Mouse (Mus musculus) neural tube, embryonic 12.5 days (tissue): ENCODE results near the gene Coa6. TPM values are rescaled to one million over a fixed set of nuclear protein-coding genes. Genes with fewer than 3 reads are reported as not detected.
A peak's percentile ranks its signal among the peaks of the same experiment; 100 is the strongest.
"Not testable (repeated sequence)": the region's sequence is repeated elsewhere in the genome, so short reads cannot be mapped to it uniquely, and the experiment has no call there.

ENCODE experiments used
- ATAC-seq: fragments of 200-750 bp; cut with Nextera tagmentation; 2 replicates; pipeline ENCODE4 v1.8.0; 2017; ENCODE audit warnings: low read depth, mild to moderate bottlenecking, moderate TSS enrichment, moderate library complexity; ENCODE audit not compliant: low FRiP score
- H3K27ac ChIP-seq: fragments of 300-500 bp; sonication (generic); 2 replicates; pipeline ENCODE4 v1.5.1; 2016
- H3K27me3 ChIP-seq: fragments of 300-500 bp; sonication (generic); replicated peaks from 2 replicates; pipeline ENCODE4 v1.6.1; 2016; ENCODE audit warnings: mild to moderate bottlenecking
- H3K36me3 ChIP-seq: fragments of 300-500 bp; sonication (generic); 2 replicates; pipeline ENCODE4 v1.6.1; 2016; ENCODE audit warnings: mild to moderate bottlenecking
- H3K4me1 ChIP-seq: fragments of 300-500 bp; sonication (generic); 2 replicates; pipeline ENCODE4 v1.6.1; 2016
- H3K4me2 ChIP-seq: fragments of 300-500 bp; sonication (generic); replicated peaks from 2 replicates; pipeline ENCODE4 v1.6.1; 2016; ENCODE audit warnings: mild to moderate bottlenecking
- H3K4me3 ChIP-seq: fragments of 300-500 bp; sonication (generic); 2 replicates; pipeline ENCODE4 v1.5.1; 2016
- H3K9ac ChIP-seq: fragments of 300-500 bp; sonication (generic); 2 replicates; pipeline ENCODE4 v1.6.1; 2016; ENCODE audit warnings: mild to moderate bottlenecking
- H3K9me3 ChIP-seq: fragments of 300-500 bp; sonication (generic); 2 replicates; pipeline ENCODE4 v1.6.1; 2016; ENCODE audit warnings: mild to moderate bottlenecking
- WGBS: fragments of 180-500 bp; shearing (Covaris S2); methylation state at CpG from one replicate; pipeline ENCODE4 v1.1.7; 2016; 5-methylcytosine and 5-hydroxymethylcytosine counted together
- polyA plus RNA-seq: library from polyadenylated mRNA; unstranded; fragments of >200 nt; fragmentation: Nextera tagmentation; extraction: Ambion mirVana; gene quantifications from 2 replicates; pipeline ENCODE4 v1.2.1, GENCODE M21; 2016

Gene Coa6
- polyA plus RNA-seq = 41.7 and 44.5 TPM in 2 replicates

DNA sequence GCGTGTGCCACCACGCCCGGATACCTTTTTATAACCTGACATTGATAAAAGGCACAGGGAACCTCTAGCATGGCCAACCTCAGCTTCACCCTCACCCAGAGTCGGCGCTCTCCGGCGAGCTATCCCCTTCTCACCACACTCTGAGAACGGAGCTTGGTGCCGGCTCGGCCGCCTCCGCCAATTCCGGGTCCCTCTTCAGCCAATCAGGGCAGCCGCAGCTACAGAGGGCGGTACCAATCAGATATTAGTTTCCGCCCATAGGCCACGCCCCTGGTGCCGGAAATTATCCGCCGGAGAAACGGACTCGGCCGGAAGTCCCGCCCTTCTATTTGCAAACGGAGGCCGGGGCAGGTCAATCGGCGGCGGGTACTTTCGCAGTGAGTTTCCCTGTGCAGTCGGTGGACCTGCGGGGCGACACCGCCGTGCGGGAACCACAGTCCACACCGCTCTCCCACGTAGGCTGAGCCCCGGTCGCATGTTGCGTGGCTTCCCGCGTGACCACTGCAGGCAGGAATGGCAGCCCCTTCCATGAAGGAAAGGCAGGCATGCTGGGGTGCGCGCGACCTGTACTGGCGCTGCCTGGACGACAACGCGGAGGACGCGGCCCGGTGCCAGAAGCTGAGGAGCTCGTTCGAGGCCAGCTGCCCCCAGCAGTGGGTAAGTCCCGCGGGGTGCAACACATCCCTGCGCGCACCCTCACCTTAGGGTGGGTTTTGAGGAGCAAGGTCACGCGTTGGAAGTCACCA, at the start of gene Coa6:
TSS of gene Coa6 (plus strand) at position 342 of the 746 bp plus-strand sequence.
- Histone ChIP-seq H3K27me3 (no peaks in the 10 kb centered on the region), H3K27ac (peak within 1 kb of the TSS; percentile 27; the same call in 1 of the 2 replicates), H3K9me3 (no peaks in the 10 kb centered on the region), H3K4me3 (peak within 1 kb of the TSS; percentile 86), H3K9ac (peak within 1 kb of the TSS; percentile 86), H3K36me3 (peaks cover 16% of the 10 kb centered on the region), H3K4me1 (peaks cover 11% of the 10 kb centered on the region), H3K4me2 (peak within 1 kb of the TSS; percentile 76)
- peak; percentile 98 for ATAC-seq
- under 1% methylated on average over 61 of the region's 61 CpGs for WGBS

DNA sequence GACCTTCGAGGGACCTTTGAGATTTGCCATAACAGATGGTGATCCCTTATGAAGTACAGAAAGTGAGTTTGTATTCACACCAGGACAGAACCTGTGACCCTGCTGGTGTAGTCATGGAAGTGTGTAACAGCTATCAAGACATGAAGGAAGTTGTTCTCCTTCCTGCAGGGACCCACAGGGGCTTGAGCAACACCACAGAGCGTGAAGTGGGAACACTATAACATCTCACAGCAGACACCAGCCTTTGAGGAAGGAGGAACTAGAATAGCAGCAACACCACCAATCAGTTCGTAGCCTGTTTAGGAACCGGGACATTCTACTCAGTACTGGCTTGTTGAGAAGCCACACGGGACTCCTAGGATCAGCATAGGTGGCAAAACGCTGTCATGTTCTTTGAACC, 42.7 kb upstream of the Coa6 start:
- Histone ChIP-seq H3K27ac (no peak overlapping the region), H3K4me3 (no peak overlapping the region), H3K36me3 (no peaks in the 10 kb centered on the region), H3K9me3 (no peaks in the 10 kb centered on the region), H3K9ac (no peak overlapping the region), H3K4me1 (no peaks in the 10 kb centered on the region), H3K4me2 (no peak overlapping the region), H3K27me3 (no peaks in the 10 kb centered on the region)
- no peak for ATAC-seq
- 89% methylated on average over 6 of the region's 6 CpGs for WGBS

DNA sequence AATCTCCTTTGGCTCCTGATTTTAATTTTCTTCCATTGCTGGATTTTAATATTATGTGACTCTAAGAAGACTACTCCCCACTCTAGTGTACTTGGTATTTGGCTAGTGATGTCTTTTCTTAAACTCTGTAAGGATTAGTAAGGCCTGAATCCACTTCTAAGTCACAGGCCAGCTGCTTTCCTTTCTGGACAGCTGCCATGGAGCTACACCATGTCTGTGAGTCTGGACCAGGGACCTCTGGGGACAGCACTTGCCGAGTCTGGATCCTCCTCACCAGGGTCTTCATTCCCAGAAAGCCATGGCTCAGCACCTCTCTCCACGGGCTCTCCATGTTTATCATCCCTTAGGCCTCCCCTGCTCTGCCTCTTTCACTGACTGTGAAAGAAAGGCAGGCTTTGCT, 42.2 kb upstream of the Coa6 start:
- Histone ChIP-seq H3K27me3 (no peaks in the 10 kb centered on the region), H3K9me3 (no peaks in the 10 kb centered on the region), H3K4me1 (no peaks in the 10 kb centered on the region), H3K9ac (no peak overlapping the region), H3K36me3 (no peaks in the 10 kb centered on the region), H3K4me3 (no peak overlapping the region), H3K4me2 (no peak overlapping the region), H3K27ac (no peak overlapping the region)
- no peak for ATAC-seq
- WGBS = 59% methylated on average over 2 of the region's 2 CpGs

DNA sequence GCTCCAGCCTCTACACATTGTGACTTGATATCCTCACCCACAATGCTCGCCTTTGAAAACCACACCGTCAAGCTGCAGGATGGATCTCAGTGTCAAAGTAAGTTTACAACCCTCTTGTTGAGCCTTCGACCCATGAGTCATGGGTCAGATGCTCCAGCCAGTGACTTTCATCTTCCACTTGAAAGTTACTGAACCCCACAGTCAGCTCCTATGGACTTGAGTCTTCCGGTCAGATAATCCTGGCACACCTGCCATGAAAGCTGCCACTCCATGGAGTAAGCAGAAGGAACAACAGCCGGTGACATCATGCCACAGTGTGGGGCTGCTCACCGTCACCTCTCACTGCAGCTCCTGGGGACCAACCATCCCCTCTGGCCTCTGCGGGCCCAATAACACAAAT, 41.0 kb upstream of the Coa6 start:
- Histone ChIP-seq H3K4me2 (no peak overlapping the region), H3K27me3 (no peaks in the 10 kb centered on the region), H3K36me3 (no peaks in the 10 kb centered on the region), H3K9ac (no peak overlapping the region), H3K27ac (no peak overlapping the region), H3K4me3 (no peak overlapping the region), H3K4me1 (no peaks in the 10 kb centered on the region), H3K9me3 (no peaks in the 10 kb centered on the region)
- no peak for ATAC-seq
- 73% methylated on average over 7 of the region's 7 CpGs for WGBS

DNA sequence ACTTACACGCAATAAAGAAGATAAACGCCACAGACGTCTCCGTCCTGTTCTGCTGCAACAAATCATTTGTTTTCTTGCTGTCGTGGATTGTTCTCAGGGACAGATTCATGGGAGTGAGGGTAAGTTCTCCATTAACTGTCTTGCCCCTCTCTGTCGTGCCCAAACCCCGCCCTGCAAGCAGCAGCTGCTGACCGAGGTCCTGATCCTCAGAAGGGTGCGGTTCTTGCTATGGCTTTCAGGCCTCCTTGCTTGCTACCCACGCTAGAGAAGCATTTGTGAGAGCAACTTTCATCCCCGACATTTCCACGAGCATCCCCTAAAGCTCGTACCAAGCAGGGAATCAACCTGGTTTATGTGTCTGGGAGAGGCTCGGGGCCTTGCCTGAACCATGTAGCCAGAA, 40.1 kb upstream of the Coa6 start:
- Histone ChIP-seq H3K27me3 (no peaks in the 10 kb centered on the region), H3K36me3 (no peaks in the 10 kb centered on the region), H3K4me3 (no peak overlapping the region), H3K4me1 (no peaks in the 10 kb centered on the region), H3K27ac (no peak overlapping the region), H3K4me2 (no peak overlapping the region), H3K9ac (no peak overlapping the region), H3K9me3 (no peaks in the 10 kb centered on the region)
- no peak for ATAC-seq
- WGBS = 42% methylated on average over 14 of the region's 14 CpGs

DNA sequence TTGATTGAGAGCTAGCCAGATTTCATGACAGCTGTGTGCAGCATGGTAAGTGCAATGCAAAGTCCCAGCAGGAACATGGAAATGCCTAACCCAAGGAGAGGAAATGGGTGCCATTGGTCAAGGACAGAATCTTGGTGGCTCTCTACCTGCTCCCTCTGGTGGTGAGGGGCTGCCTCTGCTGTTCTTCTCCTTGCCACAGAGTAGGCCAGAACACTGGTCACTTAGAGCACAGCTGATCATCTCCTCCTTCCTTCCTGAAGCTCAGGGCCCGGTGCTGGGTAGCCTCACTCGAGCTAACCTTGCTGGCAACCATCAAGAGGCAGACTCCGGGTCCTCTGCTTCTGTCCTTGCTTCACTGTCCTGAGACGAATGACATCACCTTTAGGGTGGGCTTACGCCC, 39.6 kb upstream of the Coa6 start:
- 68% methylated on average over 5 of the region's 5 CpGs for WGBS
- H3K27me3 ChIP-seq = no peaks in the 10 kb centered on the region
- no peaks in the 10 kb centered on the region for H3K36me3 ChIP-seq
- no peak for ATAC-seq
- H3K4me2 ChIP-seq = no peak overlapping the region
- H3K27ac ChIP-seq = no peak overlapping the region
- H3K4me1 ChIP-seq = no peaks in the 10 kb centered on the region
- no peaks in the 10 kb centered on the region for H3K9me3 ChIP-seq
- no peak overlapping the region for H3K4me3 ChIP-seq
- H3K9ac ChIP-seq = no peak overlapping the region

DNA sequence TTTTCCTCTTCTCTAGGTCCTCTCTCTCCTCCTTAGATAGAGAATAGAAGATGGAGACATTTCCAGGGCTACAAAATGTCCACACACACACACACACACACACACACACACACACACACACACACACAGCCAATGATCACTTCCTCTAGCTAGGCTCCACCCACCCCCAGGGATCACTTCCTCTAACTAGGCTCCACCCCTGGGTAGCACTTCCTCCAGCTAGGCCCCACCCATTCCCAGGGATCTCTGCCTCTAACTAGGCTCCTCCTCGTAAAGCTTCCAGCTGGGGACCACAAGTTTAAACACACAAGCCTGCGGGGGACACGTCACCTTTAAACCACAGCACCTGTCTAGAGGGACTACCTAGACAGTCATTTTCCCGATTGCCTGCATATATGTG, 34.7 kb upstream of the Coa6 start:
- H3K4me2 ChIP-seq = no peak overlapping the region
- WGBS = 87% methylated on average over 4 of the region's 4 CpGs
- H3K9me3 ChIP-seq = no peaks in the 10 kb centered on the region
- H3K27ac ChIP-seq = no peak overlapping the region
- no peak overlapping the region for H3K4me3 ChIP-seq
- no peaks in the 10 kb centered on the region for H3K27me3 ChIP-seq
- ATAC-seq = no peak
- H3K9ac ChIP-seq = no peak overlapping the region
- H3K36me3 ChIP-seq = no peaks in the 10 kb centered on the region
- H3K4me1 ChIP-seq = no peaks in the 10 kb centered on the region

DNA sequence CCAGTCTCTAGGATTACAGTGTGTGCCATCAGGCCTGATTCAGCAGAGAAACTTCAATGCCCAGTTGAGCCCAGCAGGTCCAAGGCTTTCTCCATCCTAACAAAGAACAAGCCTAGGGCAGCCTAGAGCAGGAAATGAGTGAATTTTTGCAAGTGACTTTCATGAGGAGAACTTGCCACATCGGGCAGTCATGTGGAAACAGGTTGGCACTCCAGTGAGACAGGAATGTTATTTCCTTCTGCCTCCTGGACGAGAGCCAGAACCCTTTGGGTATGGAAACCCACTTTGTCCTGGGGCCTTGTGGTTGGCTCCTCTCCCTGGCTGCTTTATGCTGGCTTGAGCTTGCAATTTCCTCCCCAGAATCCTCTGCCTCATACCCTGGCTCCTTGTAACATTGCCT, 30.8 kb upstream of the Coa6 start:
- no peaks in the 10 kb centered on the region for H3K9me3 ChIP-seq
- no peak overlapping the region for H3K4me2 ChIP-seq
- WGBS = 78% methylated on average over 2 of the region's 2 CpGs
- H3K4me3 ChIP-seq = no peak overlapping the region
- no peak overlapping the region for H3K9ac ChIP-seq
- peaks cover 5% of the 10 kb centered on the region; the same call in 1 of the 2 replicates for H3K4me1 ChIP-seq
- H3K27me3 ChIP-seq = no peaks in the 10 kb centered on the region
- ATAC-seq = no peak
- H3K36me3 ChIP-seq = no peaks in the 10 kb centered on the region
- no peak overlapping the region for H3K27ac ChIP-seq

DNA sequence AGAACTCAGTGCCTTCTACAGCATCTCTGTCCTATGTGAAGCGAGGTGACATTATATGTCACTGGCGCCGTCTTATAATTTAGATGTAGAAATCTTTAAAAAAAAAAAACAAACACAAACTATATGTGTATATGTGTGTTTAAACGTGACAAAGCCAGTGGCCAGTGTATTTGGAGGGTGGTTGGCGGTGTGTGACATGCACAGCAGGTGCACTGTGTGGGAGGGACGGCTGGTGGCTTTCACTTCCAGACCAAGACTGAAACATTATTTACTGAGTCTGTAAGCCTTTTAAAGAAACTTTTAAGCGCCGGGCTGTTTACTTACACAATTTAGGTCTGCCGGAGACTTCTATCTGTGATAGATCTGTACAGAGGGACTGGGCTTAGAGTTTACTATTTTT, 26.9 kb upstream of the Coa6 start:
- no peaks in the 10 kb centered on the region for H3K27me3 ChIP-seq
- ATAC-seq = no peak
- H3K36me3 ChIP-seq = no peaks in the 10 kb centered on the region
- 70% methylated on average over 9 of the region's 9 CpGs for WGBS
- peaks cover 5% of the 10 kb centered on the region; the same call in 1 of the 2 replicates for H3K4me1 ChIP-seq
- H3K4me2 ChIP-seq = no peak overlapping the region
- H3K27ac ChIP-seq = no peak overlapping the region
- no peaks in the 10 kb centered on the region for H3K9me3 ChIP-seq
- H3K4me3 ChIP-seq = no peak overlapping the region
- no peak overlapping the region for H3K9ac ChIP-seq

DNA sequence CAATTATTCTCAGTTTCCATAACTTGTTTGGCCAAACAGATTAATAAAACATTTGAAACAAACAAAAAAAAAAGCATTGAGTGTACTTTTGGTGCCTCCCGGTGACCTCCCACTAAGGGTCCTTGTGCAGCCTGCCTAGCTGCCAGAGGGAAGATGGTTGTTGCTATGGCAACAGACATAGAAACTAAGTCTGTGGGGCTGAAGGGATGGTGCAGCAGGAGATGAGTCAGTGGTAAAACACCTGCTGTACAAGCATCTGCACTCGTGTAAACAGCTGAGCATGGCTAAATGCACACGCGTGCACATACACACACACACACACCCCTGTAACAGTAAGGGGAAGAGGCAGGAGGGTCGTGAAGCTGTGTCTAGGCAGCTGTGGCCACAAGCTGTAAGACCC, 26.4 kb upstream of the Coa6 start:
- no peak overlapping the region for H3K27ac ChIP-seq
- no peak overlapping the region for H3K9ac ChIP-seq
- no peak overlapping the region for H3K4me3 ChIP-seq
- no peaks in the 10 kb centered on the region for H3K9me3 ChIP-seq
- H3K4me1 ChIP-seq = peaks cover 5% of the 10 kb centered on the region; the same call in 1 of the 2 replicates
- H3K4me2 ChIP-seq = no peak overlapping the region
- H3K27me3 ChIP-seq = no peaks in the 10 kb centered on the region
- no peak for ATAC-seq
- H3K36me3 ChIP-seq = no peaks in the 10 kb centered on the region
- 52% methylated on average over 5 of the region's 5 CpGs for WGBS

DNA sequence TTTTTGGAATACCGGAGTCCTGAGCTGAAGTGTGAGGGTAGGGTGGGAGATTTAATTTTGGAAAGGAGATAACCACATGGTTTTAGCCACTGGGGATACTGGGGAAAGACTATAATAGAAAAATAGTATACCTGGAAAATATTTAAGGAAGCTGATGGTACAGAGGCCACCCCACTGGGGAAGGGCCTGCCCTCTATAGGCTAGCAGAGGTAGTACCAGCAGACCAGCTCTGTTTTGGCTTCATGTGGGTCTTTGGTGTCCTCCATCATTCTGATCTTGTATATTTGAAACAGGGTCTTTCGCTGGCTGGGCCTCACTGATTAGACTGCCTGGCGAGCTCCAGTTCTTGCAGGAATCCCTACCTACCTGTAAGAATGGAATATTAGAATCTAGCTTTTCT, 24.0 kb upstream of the Coa6 start:
- peaks cover 5% of the 10 kb centered on the region; the same call in 1 of the 2 replicates for H3K4me1 ChIP-seq
- H3K36me3 ChIP-seq = no peaks in the 10 kb centered on the region
- H3K27me3 ChIP-seq = no peaks in the 10 kb centered on the region
- ATAC-seq = no peak
- H3K27ac ChIP-seq = no peak overlapping the region
- H3K4me2 ChIP-seq = no peak overlapping the region
- H3K9me3 ChIP-seq = no peaks in the 10 kb centered on the region
- no peak overlapping the region for H3K4me3 ChIP-seq
- no peak overlapping the region for H3K9ac ChIP-seq
- 66% methylated on average over 3 of the region's 3 CpGs for WGBS

DNA sequence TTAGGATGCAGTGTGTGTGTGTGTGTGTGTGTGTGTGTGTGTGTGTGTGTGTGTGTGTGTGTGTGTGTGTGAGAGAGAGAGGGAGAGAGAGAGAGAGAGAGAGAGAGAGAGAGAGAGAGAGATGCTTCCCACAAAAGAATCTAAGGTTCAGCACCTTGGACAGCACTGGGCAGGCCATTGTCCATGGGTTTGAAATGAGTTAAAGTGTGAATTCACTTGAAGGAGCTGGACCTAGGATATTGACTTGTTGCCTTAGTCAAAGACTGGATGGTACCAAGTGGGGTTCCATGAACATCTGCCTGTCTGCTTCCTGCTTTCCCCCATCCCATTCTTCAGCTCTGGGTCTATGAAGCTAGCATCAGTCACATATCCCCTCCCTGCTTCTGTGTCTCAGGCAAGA, 17.8 kb upstream of the Coa6 start:
- H3K4me1 ChIP-seq, H3K27me3 ChIP-seq, H3K9ac ChIP-seq, ATAC-seq, H3K27ac ChIP-seq, H3K4me2 ChIP-seq, H3K4me3 ChIP-seq, H3K9me3 ChIP-seq, H3K36me3 ChIP-seq: not testable (repeated sequence)

DNA sequence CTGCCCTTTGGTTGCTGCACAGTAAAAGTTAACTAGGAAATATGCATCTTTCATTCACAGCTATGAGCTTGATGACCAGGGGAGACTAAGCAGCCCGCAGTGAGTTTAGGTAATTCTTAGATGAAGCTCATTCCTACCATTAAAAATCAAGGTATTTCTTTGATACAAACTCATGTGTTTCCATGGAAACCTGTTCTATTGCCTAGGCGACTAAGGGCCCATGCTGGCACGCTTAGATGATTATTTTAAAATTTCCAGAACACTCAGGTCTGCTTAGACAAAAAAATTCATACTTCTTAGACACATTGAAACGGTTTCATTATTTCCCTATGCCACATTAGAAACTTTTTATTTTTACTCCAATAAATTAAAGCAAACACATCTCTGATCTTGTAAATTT, 17.3 kb upstream of the Coa6 start:
- WGBS = 81% methylated on average over 4 of the region's 4 CpGs
- Histone ChIP-seq H3K27ac (no peak overlapping the region), H3K36me3 (no peaks in the 10 kb centered on the region)

More for the DNA sequence above, 17.3 kb upstream of the Coa6 start:
- H3K9me3 ChIP-seq = no peaks in the 10 kb centered on the region
- no peaks in the 10 kb centered on the region for H3K27me3 ChIP-seq
- no peak for ATAC-seq
- no peak overlapping the region for H3K4me2 ChIP-seq
- no peak overlapping the region for H3K9ac ChIP-seq
- H3K4me3 ChIP-seq = no peak overlapping the region
- H3K4me1 ChIP-seq = no peaks in the 10 kb centered on the region
